Mouse (Mus musculus) thymus, postnatal 36 days (tissue): ENCODE results near the gene Adamtsl4.

ENCODE experiments used
- DNase-seq, 2 experiments: peaks; one replicate each; pipeline ENCODE4 v3.0.0; 2022; ENCODE audit warnings: mixed read lengths in 2 of 2

The Adamtsl4 gene

GRCm38 (mm10) chr3:95630856-95631255 lies 56.9 kb downstream of the Adamtsl4 start:
- no peak for DNase-seq

GRCm38 (mm10) chr3:95629755-95630154 lies 58.0 kb downstream of the Adamtsl4 start:
- DNase-seq: no peak

- no peak for DNase-seq
Observed at GRCm38 (mm10) chr3:95627763-95628162, 60.0 kb downstream of the Adamtsl4 start.
